Mouse (Mus musculus) cortical plate, adult 2 months (tissue): ENCODE measurements around the gene Lpp. TPM values are rescaled to one million over a fixed set of nuclear protein-coding genes. Genes with fewer than 3 reads are reported as not detected.

ENCODE experiments used
- H3K27ac ChIP-seq: fragments of 200-500 bp; 2 replicates; pipeline ENCODE4 v1.5.1; 2012; ENCODE audit warnings: low read length, control low read depth, inconsistent platforms; ENCODE audit not compliant: insufficient read depth
- H3K4me1 ChIP-seq: fragments of 200-500 bp; 2 replicates; pipeline ENCODE4 v1.6.1; 2011; ENCODE audit warnings: low read length; ENCODE audit not compliant: control insufficient read depth, insufficient read depth
- H3K4me3 ChIP-seq: fragments of 200-500 bp; 2 replicates; pipeline ENCODE4 v1.5.1; 2011; ENCODE audit warnings: mild to moderate bottlenecking, low read length, control low read depth; ENCODE audit not compliant: insufficient read depth
- CTCF ChIP-seq: fragments of 200-500 bp; IDR thresholded peaks from 2 replicates; pipeline ENCODE4 v1.5.1; 2011; ENCODE audit warnings: mild to moderate bottlenecking, control low read depth, low read length; ENCODE audit not compliant: insufficient read depth; ENCODE audit errors: extremely low read depth
- POLR2A ChIP-seq: fragments of 200-500 bp; IDR thresholded peaks from 2 replicates; pipeline ENCODE4 v1.6.1; 2011; ENCODE audit warnings: mild to moderate bottlenecking, low read length, control low read depth; ENCODE audit not compliant: insufficient read depth; ENCODE audit errors: extremely low read depth
- polyA plus RNA-seq: library from polyadenylated mRNA; depleted of rRNA; stranded (reverse); fragments of >200 nt; gene quantifications from 2 replicates; pipeline ENCODE4 v1.2.3, GENCODE M21; 2012

Gene Lpp
- polyA plus RNA-seq, 1 experiment = 2.5 TPM

DNA sequence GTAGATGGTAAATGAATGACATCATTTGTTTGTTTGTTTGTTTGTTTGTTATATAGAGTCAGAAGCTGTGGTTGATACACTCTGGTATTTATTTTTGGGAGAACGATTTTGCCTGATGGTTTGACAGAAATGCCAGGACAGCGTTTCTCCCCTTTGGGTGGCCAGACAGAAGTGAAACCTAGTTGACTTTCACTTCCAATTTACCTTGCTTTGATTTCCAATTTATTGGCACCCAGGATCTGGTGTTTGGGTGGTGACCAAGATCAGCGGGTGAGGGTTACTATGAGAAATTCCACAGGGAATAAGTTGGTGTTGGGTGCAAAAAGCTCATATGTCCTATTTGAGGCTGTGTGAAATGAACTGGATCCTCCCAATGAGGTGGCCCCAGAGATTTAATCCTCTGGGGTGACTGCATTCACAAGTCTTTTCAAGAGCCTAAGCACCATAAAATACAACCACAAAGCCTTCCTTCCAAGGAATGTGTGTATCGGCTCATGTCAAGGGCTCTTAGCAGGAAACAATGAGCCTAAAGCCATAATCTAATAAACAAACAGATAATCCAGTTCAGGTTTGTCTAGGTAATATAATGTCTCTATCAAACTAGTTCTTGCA is 249.8 kb downstream of the Lpp start:
- TF ChIP-seq CTCF (no peak), POLR2A (no peak)
- no peak overlapping the region for H3K27ac ChIP-seq
- H3K4me1 ChIP-seq = no peaks in the 10 kb centered on the region
- no peak overlapping the region for H3K4me3 ChIP-seq

DNA sequence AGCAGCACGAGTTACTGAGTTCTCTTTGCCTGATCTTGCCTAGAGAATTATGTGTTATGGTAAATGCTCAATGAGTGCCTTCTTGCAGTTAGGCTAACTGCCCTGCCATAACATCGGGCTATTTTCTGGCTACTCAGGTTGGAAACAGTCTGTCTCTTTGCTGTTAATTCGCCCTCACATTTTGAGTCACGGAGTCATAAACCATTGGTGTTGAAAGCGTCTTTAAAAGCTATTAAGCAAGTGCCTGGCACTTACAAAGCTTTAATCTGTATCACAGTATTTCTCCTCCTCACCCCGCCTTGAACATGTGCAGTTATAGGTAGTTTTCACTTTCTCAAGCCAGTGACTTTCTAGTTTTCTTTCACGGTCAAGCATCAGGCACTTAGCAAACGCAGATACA is 250.8 kb downstream of the Lpp start:
- H3K4me1 ChIP-seq = no peaks in the 10 kb centered on the region
- no peak overlapping the region for H3K27ac ChIP-seq
- TF ChIP-seq CTCF = no peak
- TF ChIP-seq POLR2A = no peak
- H3K4me3 ChIP-seq = no peak overlapping the region

DNA sequence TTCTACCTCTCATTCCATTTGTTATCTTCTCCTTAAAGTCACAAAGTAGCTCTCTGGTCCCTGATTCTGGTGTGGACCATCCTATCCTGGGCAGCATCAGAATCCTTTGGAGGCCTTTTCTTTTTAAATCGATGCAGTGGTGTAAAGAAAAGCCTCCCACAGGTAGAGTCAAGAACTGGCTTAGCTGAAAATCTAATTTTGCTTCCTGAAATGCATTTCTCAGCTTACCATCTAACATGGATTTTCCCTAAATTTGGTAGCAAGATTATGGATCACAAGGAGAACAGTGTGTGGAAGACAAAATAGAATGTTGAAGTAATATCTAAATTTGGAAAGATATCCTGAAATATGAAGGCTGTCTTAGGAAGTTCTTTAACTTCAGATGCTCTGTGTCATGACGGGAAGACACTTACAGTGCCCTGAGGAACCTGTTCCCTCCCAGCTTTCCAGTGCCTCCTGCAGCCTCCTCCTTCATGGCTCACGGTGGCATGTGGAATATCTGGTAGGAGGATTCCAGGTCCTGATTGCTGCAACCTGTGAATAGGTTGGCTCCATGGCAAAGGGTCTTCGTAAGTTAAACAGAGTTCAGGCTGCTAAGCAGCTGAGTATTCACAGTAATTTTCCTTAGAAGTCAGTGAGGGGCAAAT is 251.6 kb downstream of the Lpp start:
- TF ChIP-seq POLR2A (no peak), CTCF (no peak)
- Histone ChIP-seq H3K27ac (no peak overlapping the region), H3K4me3 (no peak overlapping the region), H3K4me1 (no peaks in the 10 kb centered on the region)

DNA sequence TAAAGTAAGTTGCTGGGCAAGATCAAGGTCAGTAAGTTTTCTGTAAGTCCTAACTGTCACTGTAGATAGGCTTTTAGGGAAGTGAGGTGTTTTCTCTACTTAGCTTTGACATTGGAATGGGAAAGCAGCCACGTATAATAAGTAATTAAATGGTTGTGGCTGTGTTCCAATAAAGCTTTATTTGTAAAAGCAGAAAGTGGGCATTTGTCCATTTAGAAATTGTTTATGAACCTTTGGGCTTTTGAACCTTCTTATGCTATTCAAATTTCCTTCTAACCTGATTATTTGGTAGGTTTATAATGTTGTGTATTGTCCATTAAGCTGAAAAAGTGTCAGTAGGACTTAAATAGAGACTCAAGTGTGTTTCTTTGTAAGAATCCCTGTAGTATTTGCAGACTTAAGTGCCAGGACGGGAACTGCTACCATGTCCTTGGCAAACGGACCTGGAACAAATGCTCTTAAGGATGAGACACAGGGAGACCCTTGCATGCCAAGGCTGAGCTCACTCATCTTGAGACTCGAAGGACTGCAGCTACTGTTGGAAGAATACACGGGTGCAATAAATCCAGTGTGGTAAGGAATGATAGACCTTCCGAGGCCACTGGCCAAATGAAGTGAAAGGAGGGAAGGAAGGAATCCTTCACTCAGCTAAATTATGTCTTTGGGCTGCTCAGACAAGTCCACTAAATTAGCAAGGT is 252.7 kb downstream of the Lpp start:
- no peak for TF ChIP-seq POLR2A
- TF ChIP-seq CTCF = no peak
- Histone ChIP-seq H3K4me1 (no peaks in the 10 kb centered on the region), H3K27ac (no peak overlapping the region), H3K4me3 (no peak overlapping the region)

DNA sequence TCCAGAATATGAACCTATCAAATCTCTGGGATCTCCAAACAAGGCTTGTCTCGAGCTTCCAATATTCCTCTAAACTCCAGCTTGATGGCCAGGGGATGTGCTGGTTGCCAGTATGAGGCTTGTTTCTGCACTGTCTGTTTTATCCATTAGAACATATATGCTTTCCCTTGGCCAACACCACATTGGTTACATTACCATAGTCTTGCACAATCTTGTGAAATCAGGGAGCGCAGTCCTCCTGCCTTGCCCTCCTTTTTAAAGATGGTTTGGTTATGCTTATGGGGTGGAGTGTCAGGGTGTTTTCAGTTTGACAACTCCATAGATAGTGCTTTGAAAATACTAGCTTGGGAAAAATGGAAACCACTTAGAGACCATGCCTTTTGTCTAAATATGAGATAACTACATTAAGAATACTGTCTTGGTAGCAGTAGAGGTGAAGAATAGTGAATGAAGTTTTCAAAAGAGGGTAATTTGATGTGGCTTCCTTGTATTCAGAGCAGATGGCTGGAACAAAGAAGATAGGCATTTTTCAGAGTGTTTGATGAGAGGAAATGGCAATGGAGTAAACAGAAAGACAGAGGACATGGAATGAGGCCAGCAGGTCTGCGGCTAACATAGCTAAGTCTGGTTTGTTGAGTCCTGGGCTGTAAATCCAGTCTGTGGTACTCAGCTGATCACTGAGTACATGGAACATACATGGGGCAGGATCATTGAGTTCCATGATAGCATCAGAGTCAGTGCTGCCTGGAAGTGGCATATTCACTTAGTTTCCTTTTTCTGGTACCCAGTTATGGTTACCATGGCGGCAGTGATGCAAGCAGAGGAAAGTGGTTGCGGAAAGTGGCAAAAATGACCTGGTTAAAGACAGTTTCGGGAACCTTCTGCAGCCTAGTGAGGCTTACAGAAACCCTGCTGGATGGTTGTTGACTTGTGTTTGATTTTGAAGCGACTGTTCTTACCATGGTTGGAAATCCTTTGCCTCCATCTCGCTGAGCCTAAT is 258.6 kb downstream of the Lpp start:
- Histone ChIP-seq H3K4me3 (no peak overlapping the region), H3K27ac (0 out of 2 replicates have a peak overlapping the region, but pooled peaks have one; percentile 23), H3K4me1 (peaks cover 4% of the 10 kb centered on the region; the same call in 1 of the 2 replicates)
- TF ChIP-seq CTCF (no peak), POLR2A (no peak)

DNA sequence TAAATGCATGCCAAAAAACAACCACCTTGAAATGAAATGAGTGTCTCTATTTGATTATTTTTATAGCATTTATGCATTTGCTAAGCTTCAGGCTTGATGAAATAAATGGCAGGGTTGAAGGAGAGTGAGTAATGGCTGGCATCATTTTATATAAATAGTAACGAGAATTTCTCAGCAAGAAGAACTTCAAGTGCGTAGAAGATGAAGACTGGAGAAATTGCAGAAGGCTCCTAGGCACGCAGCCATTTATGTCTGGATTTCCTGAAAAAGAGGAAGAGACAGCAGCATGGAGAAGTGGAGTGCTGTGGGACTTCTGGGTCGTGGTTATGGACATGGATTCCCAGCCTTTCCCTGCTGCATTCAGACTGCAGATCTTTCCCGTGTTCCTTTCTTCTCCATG is 259.7 kb downstream of the Lpp start:
- Histone ChIP-seq H3K4me3 (no peak overlapping the region), H3K4me1 (peaks cover 4% of the 10 kb centered on the region; the same call in 1 of the 2 replicates), H3K27ac (no peak overlapping the region)
- TF ChIP-seq POLR2A (no peak), CTCF (no peak)

DNA sequence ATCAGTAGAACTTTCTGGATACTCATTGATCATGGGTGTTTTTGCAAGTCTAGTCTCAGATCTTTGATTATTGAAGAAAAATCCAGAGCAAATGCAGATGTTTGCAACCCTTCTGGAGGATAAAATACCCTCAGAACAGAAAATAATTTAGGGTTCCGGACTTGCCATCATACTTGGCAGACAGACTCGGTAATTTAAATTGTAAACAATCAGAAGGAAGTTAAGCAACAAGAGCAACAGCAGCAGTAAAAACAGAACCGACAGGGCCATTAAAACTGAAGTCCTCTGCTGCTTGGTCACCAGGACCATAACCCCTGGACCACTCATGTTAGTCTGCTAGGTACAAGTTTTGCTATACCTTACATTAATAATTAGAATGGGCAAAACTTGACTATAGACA is 261.8 kb downstream of the Lpp start:
- Histone ChIP-seq H3K27ac (no peak overlapping the region), H3K4me3 (no peak overlapping the region), H3K4me1 (peaks cover 4% of the 10 kb centered on the region; the same call in 1 of the 2 replicates)
- TF ChIP-seq POLR2A = no peak
- TF ChIP-seq CTCF = no peak

DNA sequence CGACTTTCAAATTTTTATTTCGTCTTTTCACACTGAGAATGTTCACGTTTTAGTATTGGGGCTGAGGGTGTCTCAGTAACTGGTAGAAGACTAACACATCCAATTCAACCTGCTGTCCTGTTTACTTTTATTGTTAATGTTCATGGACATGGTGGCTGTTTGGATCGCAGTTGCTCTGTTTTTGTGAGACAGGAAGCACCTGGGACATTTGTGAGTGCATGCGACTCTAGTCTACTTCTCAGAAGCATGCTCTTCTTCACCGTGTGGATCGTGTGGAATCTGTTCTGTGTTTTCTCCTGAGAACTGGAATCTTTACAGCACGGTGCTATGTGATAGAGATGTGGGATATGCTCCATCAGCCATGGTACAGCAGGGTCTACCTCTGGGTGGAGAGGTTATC is 262.7 kb downstream of the Lpp start:
- Histone ChIP-seq H3K27ac (no peak overlapping the region), H3K4me3 (no peak overlapping the region), H3K4me1 (peaks cover 4% of the 10 kb centered on the region; the same call in 1 of the 2 replicates)
- no peak for TF ChIP-seq CTCF
- TF ChIP-seq POLR2A = no peak

DNA sequence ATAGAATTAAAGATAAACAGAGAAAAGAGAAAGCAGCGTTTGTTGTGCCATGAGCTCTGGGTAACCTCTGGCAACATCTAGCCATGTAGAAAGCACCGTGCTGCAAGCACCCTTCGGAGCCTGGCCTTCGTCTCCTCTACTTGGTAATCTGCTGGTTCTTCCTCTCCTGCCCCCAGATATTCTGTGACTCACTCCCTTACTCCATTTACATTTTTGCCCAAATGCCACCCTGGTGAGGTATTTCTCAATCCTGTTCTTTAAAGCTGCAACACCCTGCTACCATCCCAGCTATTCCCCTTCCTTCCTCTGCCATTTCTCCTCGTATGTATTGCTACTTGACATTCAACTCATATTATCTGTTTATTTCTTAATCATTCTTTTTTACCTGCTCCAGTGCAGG is 263.4 kb downstream of the Lpp start:
- H3K27ac ChIP-seq = no peak overlapping the region

More for the DNA sequence above, 263.4 kb downstream of the Lpp start:
- Histone ChIP-seq H3K4me3 (no peak overlapping the region), H3K4me1 (peaks cover 4% of the 10 kb centered on the region; the same call in 1 of the 2 replicates)
- TF ChIP-seq CTCF = no peak
- TF ChIP-seq POLR2A = no peak
